Mouse (Mus musculus): Measurements from ENCODE around the gene Cxcr5.
"Not testable (repeated sequence)": the region's sequence is repeated elsewhere in the genome, so short reads cannot be mapped to it uniquely, and the experiment has no call there.

The Cxcr5 gene

GRCm38 (mm10) chr9:44588605-44589004, 26.9 kb upstream of the Cxcr5 start:
- in situ Hi-C loops (cut with MboI, MseI): no loop called here

- in situ Hi-C loops (cut with MboI, MseI): no loop called here
These were observed 25.8 kb upstream of the Cxcr5 start for GRCm38 (mm10) chr9:44587262-44588160.

GRCm38 (mm10) chr9:44586640-44587261, 25.1 kb upstream of the Cxcr5 start:
- in situ Hi-C loops (cut with MboI, MseI): no loop called here

- in situ Hi-C loops (cut with MboI, MseI): no loop called here
These were observed 20.7 kb upstream of the Cxcr5 start for GRCm38 (mm10) chr9:44582390-44582789.

- in situ Hi-C loops (cut with MboI, MseI): no loop called here
These were observed 19.7 kb upstream of the Cxcr5 start for GRCm38 (mm10) chr9:44581423-44581822.

GRCm38 (mm10) chr9:44580085-44580484, 18.4 kb upstream of the Cxcr5 start:
- in situ Hi-C loops (cut with MboI, MseI): no loop called here

GRCm38 (mm10) chr9:44579392-44579791, 17.7 kb upstream of the Cxcr5 start:
- in situ Hi-C loops (cut with MboI, MseI): no loop called here

- in situ Hi-C loops (cut with MboI, MseI): not testable (repeated sequence)
These were observed 14.4 kb upstream of the Cxcr5 start for GRCm38 (mm10) chr9:44576046-44576445.

- in situ Hi-C loops (cut with MboI, MseI): no loop called here
These were observed 13.4 kb upstream of the Cxcr5 start for GRCm38 (mm10) chr9:44575095-44575494.

GRCm38 (mm10) chr9:44573306-44573705, 11.6 kb upstream of the Cxcr5 start:
- in situ Hi-C loops (cut with MboI, MseI): no loop called here

- in situ Hi-C loops (cut with MboI, MseI): no loop called here
These were observed 9.3 kb upstream of the Cxcr5 start for GRCm38 (mm10) chr9:44570939-44571382.

GRCm38 (mm10) chr9:44568083-44568455, 6.4 kb upstream of the Cxcr5 start:
- in situ Hi-C loops (cut with MboI, MseI): no loop called here

GRCm38 (mm10) chr9:44567338-44568082, 5.8 kb upstream of the Cxcr5 start:
- in situ Hi-C loops (cut with MboI, MseI): no loop called here

GRCm38 (mm10) chr9:44565367-44565766, 3.7 kb upstream of the Cxcr5 start:
- in situ Hi-C loops (cut with MboI, MseI): no loop called here

- in situ Hi-C loops (cut with MboI, MseI): no loop called here
These were observed 1.3 kb upstream of the Cxcr5 start for GRCm38 (mm10) chr9:44562936-44563335.

- in situ Hi-C loops (cut with MboI, MseI): no loop called here
These were observed 9.5 kb downstream of the Cxcr5 start for GRCm38 (mm10) chr9:44552161-44552560.

- in situ Hi-C loops (cut with MboI, MseI): no loop called here
These were observed 10.5 kb downstream of the Cxcr5 start for GRCm38 (mm10) chr9:44551138-44551537.

- in situ Hi-C loops (cut with MboI, MseI): no loop called here
These were observed 13.1 kb downstream of the Cxcr5 start for GRCm38 (mm10) chr9:44548412-44549152.

- in situ Hi-C loops (cut with MboI, MseI): no loop called here
These were observed 16.7 kb downstream of the Cxcr5 start for GRCm38 (mm10) chr9:44544986-44545385.

- in situ Hi-C loops (cut with MboI, MseI): no loop called here
These were observed 19.3 kb downstream of the Cxcr5 start for GRCm38 (mm10) chr9:44542364-44542763.

GRCm38 (mm10) chr9:44540676-44541075, 21.0 kb downstream of the Cxcr5 start:
- in situ Hi-C loops (cut with MboI, MseI): no loop called here

Data from T-helper 2 cell (primary cell).